Mouse (Mus musculus): ENCODE results near the gene Farp1. TPM values are rescaled to one million over a fixed set of nuclear protein-coding genes. Genes with fewer than 3 reads are reported as not detected.

Farp1 gene
- polyA plus RNA-seq, 1 experiment, result 44.4 TPM

DNA sequence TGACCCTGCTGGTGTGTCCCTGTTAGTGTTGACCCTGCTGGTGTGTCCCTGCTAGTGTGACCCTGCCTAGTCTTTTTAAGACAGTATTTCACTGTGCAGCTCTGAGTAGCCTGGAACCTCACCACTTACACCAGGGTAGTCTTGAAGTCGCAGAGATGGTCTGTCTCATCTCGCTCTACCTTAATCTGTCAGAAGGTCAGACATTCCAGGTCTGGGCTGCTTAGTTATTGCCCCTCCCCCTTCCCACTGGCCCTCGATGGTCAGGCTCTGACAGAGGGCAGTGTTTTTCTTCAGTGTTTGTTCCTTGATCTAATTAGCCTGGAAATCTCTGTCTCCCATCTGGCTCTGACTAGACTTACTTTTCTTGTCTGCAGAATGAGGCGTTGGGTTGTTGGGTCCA lies 71.9 kb downstream of the Farp1 start:
- H3K27me3 ChIP-seq (ENCODE audit: control insufficient read depth, insufficient read depth, low read length), result no peaks in the 10 kb centered on the region
- no peak for TF ChIP-seq CTCF (IDR thresholded peaks at IDR 0.05; ENCODE audit: borderline replicate concordance, insufficient read depth, low read depth, low read length)
- no peak for TF ChIP-seq POLR2A (IDR thresholded peaks at IDR 0.05; ENCODE audit: borderline replicate concordance, insufficient read depth, low read length)
- no peak for DNase-seq
- WGBS, result 72% methylated on average over 4 of the region's 4 CpGs
- no peak overlapping the region for H3K27ac ChIP-seq (ENCODE audit: insufficient read depth, low read length)
- no peak overlapping the region for H3K4me3 ChIP-seq (replicated peaks; ENCODE audit: insufficient read depth, low read depth, low read length)
- peaks cover 7% of the 10 kb centered on the region for H3K4me1 ChIP-seq (ENCODE audit: control insufficient read depth, insufficient read depth, low read length)

DNA sequence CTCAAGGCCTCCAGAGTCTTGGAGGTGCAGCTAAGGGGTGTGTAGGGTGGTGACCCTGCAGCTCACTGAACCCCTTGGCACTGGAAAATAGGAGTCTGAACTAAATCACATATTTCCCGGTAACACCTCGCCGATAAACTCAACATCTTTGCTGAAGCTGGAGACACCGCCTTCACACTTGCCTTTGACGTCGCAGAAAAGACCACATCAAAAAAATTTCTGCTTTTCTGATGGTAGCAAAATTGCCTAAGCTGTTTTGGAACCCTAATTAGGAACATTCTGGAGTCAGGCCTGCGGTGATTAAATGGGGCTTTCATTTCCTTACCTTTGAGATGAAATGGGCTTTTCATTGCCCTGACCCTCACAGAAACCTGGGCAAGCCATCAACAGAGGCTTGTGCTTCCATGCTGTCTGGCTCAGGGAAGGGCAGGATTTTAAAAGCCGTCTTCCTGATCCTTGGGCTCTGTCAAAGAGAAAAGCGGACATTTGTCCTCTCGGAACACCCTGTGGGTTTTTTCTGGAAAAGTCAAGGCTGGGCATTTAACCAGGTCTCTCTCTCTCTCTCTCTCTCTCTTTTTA lies 72.8 kb downstream of the Farp1 start:
- 94% methylated on average over 10 of the region's 10 CpGs for WGBS
- no peak overlapping the region for H3K4me3 ChIP-seq (replicated peaks; ENCODE audit: insufficient read depth, low read depth, low read length)
- no peak for DNase-seq
- H3K27ac ChIP-seq (ENCODE audit: insufficient read depth, low read length), result no peak overlapping the region
- H3K4me1 ChIP-seq (ENCODE audit: control insufficient read depth, insufficient read depth, low read length), result peaks cover 10% of the 10 kb centered on the region
- TF ChIP-seq CTCF (IDR thresholded peaks at IDR 0.05; ENCODE audit: borderline replicate concordance, insufficient read depth, low read depth, low read length) (no peak), POLR2A (IDR thresholded peaks at IDR 0.05; ENCODE audit: borderline replicate concordance, insufficient read depth, low read length) (no peak)
- H3K27me3 ChIP-seq (ENCODE audit: control insufficient read depth, insufficient read depth, low read length), result no peaks in the 10 kb centered on the region

- Histone ChIP-seq H3K27me3 (ENCODE audit: control insufficient read depth, insufficient read depth, low read length) (no peaks in the 10 kb centered on the region), H3K4me3 (replicated peaks; ENCODE audit: insufficient read depth, low read depth, low read length) (no peak overlapping the region), H3K27ac (ENCODE audit: insufficient read depth, low read length) (0 out of 2 replicates have a peak overlapping the region, but pooled peaks have one; percentile 31), H3K4me1 (ENCODE audit: control insufficient read depth, insufficient read depth, low read length) (peaks cover 8% of the 10 kb centered on the region)
- TF ChIP-seq CTCF (IDR thresholded peaks at IDR 0.05; ENCODE audit: borderline replicate concordance, insufficient read depth, low read depth, low read length) (no peak), POLR2A (IDR thresholded peaks at IDR 0.05; ENCODE audit: borderline replicate concordance, insufficient read depth, low read length) (no peak)
- 63% methylated on average over 8 of the region's 8 CpGs for WGBS
- no peak for DNase-seq
Measured at GRCm38 (mm10) chr14:121108439-121109115, 73.6 kb downstream of the Farp1 start.

DNA sequence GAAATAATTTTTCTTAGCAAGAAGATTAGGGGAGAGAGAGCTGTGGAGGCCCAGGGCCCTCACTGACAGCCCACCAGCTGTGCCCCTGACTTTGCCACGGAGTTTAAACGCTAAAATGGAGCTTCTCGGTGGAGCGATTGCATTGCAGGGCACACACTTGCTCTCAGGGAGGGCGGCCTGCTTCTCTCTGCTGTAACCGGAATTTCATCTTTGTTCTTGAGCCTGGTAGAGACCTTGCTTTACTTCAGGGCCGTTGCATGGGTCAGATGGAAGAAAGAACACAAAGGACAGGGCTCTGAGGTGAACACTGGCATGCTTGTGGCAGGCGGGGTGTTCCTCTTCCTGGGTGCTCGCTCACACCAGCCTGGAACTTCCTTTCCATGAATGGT lies 74.1 kb downstream of the Farp1 start:
- no peak for DNase-seq
- TF ChIP-seq POLR2A (IDR thresholded peaks at IDR 0.05; ENCODE audit: borderline replicate concordance, insufficient read depth, low read length) (no peak), CTCF (IDR thresholded peaks at IDR 0.05; ENCODE audit: borderline replicate concordance, insufficient read depth, low read depth, low read length) (no peak)
- Histone ChIP-seq H3K4me3 (replicated peaks; ENCODE audit: insufficient read depth, low read depth, low read length) (no peak overlapping the region), H3K4me1 (ENCODE audit: control insufficient read depth, insufficient read depth, low read length) (peaks cover 7% of the 10 kb centered on the region), H3K27me3 (ENCODE audit: control insufficient read depth, insufficient read depth, low read length) (no peaks in the 10 kb centered on the region), H3K27ac (ENCODE audit: insufficient read depth, low read length) (no peak overlapping the region)
- WGBS, result 79% methylated on average over 9 of the region's 9 CpGs

- TF ChIP-seq POLR2A (IDR thresholded peaks at IDR 0.05; ENCODE audit: borderline replicate concordance, insufficient read depth, low read length), result no peak
- no peak for TF ChIP-seq CTCF (IDR thresholded peaks at IDR 0.05; ENCODE audit: borderline replicate concordance, insufficient read depth, low read depth, low read length)
- WGBS, result 81% methylated on average over 13 of the region's 13 CpGs
- DNase-seq, result no peak
- Histone ChIP-seq H3K4me1 (ENCODE audit: control insufficient read depth, insufficient read depth, low read length) (peaks cover 7% of the 10 kb centered on the region), H3K27me3 (ENCODE audit: control insufficient read depth, insufficient read depth, low read length) (no peaks in the 10 kb centered on the region), H3K27ac (ENCODE audit: insufficient read depth, low read length) (no peak overlapping the region), H3K4me3 (replicated peaks; ENCODE audit: insufficient read depth, low read depth, low read length) (no peak overlapping the region)
Measured at GRCm38 (mm10) chr14:121110492-121111267, 75.7 kb downstream of the Farp1 start.

GRCm38 (mm10) chr14:121112061-121112460 lies 77.1 kb downstream of the Farp1 start:
- no peaks in the 10 kb centered on the region for H3K27me3 ChIP-seq (ENCODE audit: control insufficient read depth, insufficient read depth, low read length)
- H3K4me3 ChIP-seq (replicated peaks; ENCODE audit: insufficient read depth, low read depth, low read length), result no peak overlapping the region
- no peak for TF ChIP-seq POLR2A (IDR thresholded peaks at IDR 0.05; ENCODE audit: borderline replicate concordance, insufficient read depth, low read length)
- no peak overlapping the region for H3K27ac ChIP-seq (ENCODE audit: insufficient read depth, low read length)
- no peak for DNase-seq
- WGBS, result 59% methylated on average over 8 of the region's 8 CpGs
- H3K4me1 ChIP-seq (ENCODE audit: control insufficient read depth, insufficient read depth, low read length), result peaks cover 7% of the 10 kb centered on the region

- Histone ChIP-seq H3K27ac (ENCODE audit: insufficient read depth, low read length) (no peak overlapping the region), H3K4me3 (replicated peaks; ENCODE audit: insufficient read depth, low read depth, low read length) (no peak overlapping the region), H3K27me3 (ENCODE audit: control insufficient read depth, insufficient read depth, low read length) (no peaks in the 10 kb centered on the region), H3K4me1 (ENCODE audit: control insufficient read depth, insufficient read depth, low read length) (peaks cover 7% of the 10 kb centered on the region)
- WGBS, result 37% methylated on average over 6 of the region's 6 CpGs
- TF ChIP-seq CTCF (IDR thresholded peaks at IDR 0.05; ENCODE audit: borderline replicate concordance, insufficient read depth, low read depth, low read length) (no peak), POLR2A (IDR thresholded peaks at IDR 0.05; ENCODE audit: borderline replicate concordance, insufficient read depth, low read length) (no peak)
- peak; percentile 37 to 56 for DNase-seq
Measured at GRCm38 (mm10) chr14:121113785-121114184, 78.8 kb downstream of the Farp1 start.
